Mouse (Mus musculus) midbrain, embryonic 12.5 days (tissue): ENCODE data around the gene Cdc42se2. TPM values are rescaled to one million over a fixed set of nuclear protein-coding genes. Genes with fewer than 3 reads are reported as not detected.

Experiments used
- ATAC-seq: fragments of 200-750 bp; cut with Nextera tagmentation; 2 replicates; pipeline ENCODE4 v1.8.0; 2017; ENCODE audit warnings: low read depth, moderate TSS enrichment, moderate library complexity; ENCODE audit not compliant: low FRiP score
- H3K27ac ChIP-seq: fragments of 300-500 bp; sonication (generic); replicated peaks from 2 replicates; pipeline ENCODE4 v1.5.1; 2016; ENCODE audit warnings: mild to moderate bottlenecking
- H3K27me3 ChIP-seq: fragments of 300-500 bp; sonication (generic); 2 replicates; pipeline ENCODE4 v1.6.1; 2016; ENCODE audit warnings: mild to moderate bottlenecking
- H3K36me3 ChIP-seq: fragments of 300-500 bp; sonication (generic); 2 replicates; pipeline ENCODE4 v1.6.1; 2016
- H3K4me1 ChIP-seq: fragments of 300-500 bp; sonication (generic); 2 replicates; pipeline ENCODE4 v1.6.1; 2016
- H3K4me2 ChIP-seq: fragments of 300-500 bp; sonication (generic); replicated peaks from 2 replicates; pipeline ENCODE4 v1.6.1; 2016; ENCODE audit warnings: mild to moderate bottlenecking, moderate library complexity
- H3K4me3 ChIP-seq: fragments of 300-500 bp; sonication (generic); 2 replicates; pipeline ENCODE4 v1.5.1; 2016; ENCODE audit warnings: mild to moderate bottlenecking
- H3K9ac ChIP-seq: fragments of 300-500 bp; sonication (generic); replicated peaks from 2 replicates; pipeline ENCODE4 v1.6.1; 2016; ENCODE audit warnings: mild to moderate bottlenecking, moderate library complexity
- H3K9me3 ChIP-seq: fragments of 300-500 bp; sonication (generic); 2 replicates; pipeline ENCODE4 v1.6.1; 2016; ENCODE audit warnings: mild to moderate bottlenecking
- WGBS: fragments of 180-500 bp; shearing (Covaris S2); methylation state at CpG from one replicate; pipeline ENCODE4 v1.1.7; 2016; 5-methylcytosine and 5-hydroxymethylcytosine counted together
- polyA plus RNA-seq: library from polyadenylated mRNA; unstranded; fragments of >200 nt; fragmentation: Nextera tagmentation; extraction: Ambion mirVana; gene quantifications from 2 replicates; pipeline ENCODE4 v1.2.1, GENCODE M21; 2016

Cdc42se2 gene
- 251 and 254 TPM in 2 replicates for polyA plus RNA-seq

- WGBS: 4% methylated on average over 56 of the region's 56 CpGs
Observed at GRCm38 (mm10) chr11:54787488-54788474, at the start of gene Cdc42se2. TSS of gene Cdc42se2 (minus strand) at chr11:54787675.

GRCm38 (mm10) chr11:54836106-54836505, 48.6 kb upstream of the Cdc42se2 start:
- ATAC-seq: no peak
- Histone ChIP-seq H3K36me3 (no peaks in the 10 kb centered on the region), H3K4me2 (no peak overlapping the region), H3K27ac (no peak overlapping the region), H3K27me3 (no peaks in the 10 kb centered on the region), H3K4me1 (no peaks in the 10 kb centered on the region), H3K9me3 (no peaks in the 10 kb centered on the region), H3K9ac (no peak overlapping the region), H3K4me3 (no peak overlapping the region)
- 87% methylated on average over 9 of the region's 9 CpGs for WGBS

More at GRCm38 (mm10) chr11:54787488-54788474, at the start of gene Cdc42se2:
- peak; percentile 98 for ATAC-seq
- Histone ChIP-seq H3K9me3 (no peaks in the 10 kb centered on the region), H3K9ac (peak within 1 kb of the TSS; percentile 94), H3K4me1 (peaks cover 30% of the 10 kb centered on the region), H3K27ac (peak within 1 kb of the TSS; percentile 98), H3K4me3 (peak within 1 kb of the TSS; percentile 94), H3K27me3 (no peaks in the 10 kb centered on the region), H3K36me3 (no peaks in the 10 kb centered on the region), H3K4me2 (peak within 1 kb of the TSS; percentile 71)

GRCm38 (mm10) chr11:54834596-54834995, 47.1 kb upstream of the Cdc42se2 start:
- no peak overlapping the region for H3K27ac ChIP-seq
- no peak overlapping the region for H3K4me3 ChIP-seq
- H3K9ac ChIP-seq: no peak overlapping the region
- no peaks in the 10 kb centered on the region for H3K36me3 ChIP-seq
- no peaks in the 10 kb centered on the region for H3K9me3 ChIP-seq
- H3K27me3 ChIP-seq: no peaks in the 10 kb centered on the region
- H3K4me1 ChIP-seq: no peaks in the 10 kb centered on the region
- H3K4me2 ChIP-seq: no peak overlapping the region
- no peak for ATAC-seq
- WGBS: 62% methylated on average over 2 of the region's 2 CpGs

GRCm38 (mm10) chr11:54833833-54834232, 46.4 kb upstream of the Cdc42se2 start:
- Histone ChIP-seq H3K27me3 (no peaks in the 10 kb centered on the region), H3K27ac (no peak overlapping the region), H3K4me3 (no peak overlapping the region), H3K36me3 (no peaks in the 10 kb centered on the region), H3K4me1 (no peaks in the 10 kb centered on the region), H3K4me2 (no peak overlapping the region), H3K9me3 (no peaks in the 10 kb centered on the region), H3K9ac (no peak overlapping the region)
- WGBS: 86% methylated on average over 4 of the region's 4 CpGs
- ATAC-seq: no peak

DNA sequence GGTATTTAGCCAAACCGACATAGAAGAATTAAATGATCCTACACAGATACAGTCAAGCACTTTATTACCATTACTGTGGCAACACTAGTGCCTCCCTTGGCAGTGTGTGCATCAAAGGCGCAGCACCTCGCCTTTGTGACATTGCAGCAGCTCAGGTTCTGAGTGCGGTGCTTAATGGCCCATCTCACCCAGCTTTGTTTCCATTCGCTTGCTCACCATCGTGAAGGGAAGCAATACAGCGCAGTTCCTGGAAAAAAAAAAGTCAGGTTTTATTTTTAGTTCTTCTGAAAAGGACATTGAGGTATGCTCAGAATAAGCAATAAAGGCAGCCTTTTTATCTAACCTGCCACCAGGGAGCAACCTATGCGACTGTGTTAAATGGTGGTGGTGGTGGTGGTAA, 39.3 kb upstream of the Cdc42se2 start:
- no peaks in the 10 kb centered on the region for H3K27me3 ChIP-seq
- no peak overlapping the region for H3K4me2 ChIP-seq
- peaks cover 10% of the 10 kb centered on the region; the same call in 1 of the 2 replicates for H3K9me3 ChIP-seq
- H3K36me3 ChIP-seq: no peaks in the 10 kb centered on the region
- WGBS: 93% methylated on average over 8 of the region's 8 CpGs
- H3K4me1 ChIP-seq: no peaks in the 10 kb centered on the region
- no peak overlapping the region for H3K27ac ChIP-seq
- no peak overlapping the region for H3K4me3 ChIP-seq
- ATAC-seq: no peak
- no peak overlapping the region for H3K9ac ChIP-seq

- Histone ChIP-seq H3K27ac (no peak overlapping the region), H3K4me2 (no peak overlapping the region), H3K36me3 (no peaks in the 10 kb centered on the region), H3K27me3 (no peaks in the 10 kb centered on the region), H3K4me3 (no peak overlapping the region), H3K4me1 (0 out of 2 replicates have a peak, but pooled peaks cover under 1% of the 10 kb centered on the region), H3K9ac (no peak overlapping the region), H3K9me3 (peaks cover 10% of the 10 kb centered on the region; the same call in 1 of the 2 replicates)
- 78% methylated on average over 4 of the region's 4 CpGs for WGBS
- no peak for ATAC-seq
Observed at GRCm38 (mm10) chr11:54825774-54826173, 38.3 kb upstream of the Cdc42se2 start.

DNA sequence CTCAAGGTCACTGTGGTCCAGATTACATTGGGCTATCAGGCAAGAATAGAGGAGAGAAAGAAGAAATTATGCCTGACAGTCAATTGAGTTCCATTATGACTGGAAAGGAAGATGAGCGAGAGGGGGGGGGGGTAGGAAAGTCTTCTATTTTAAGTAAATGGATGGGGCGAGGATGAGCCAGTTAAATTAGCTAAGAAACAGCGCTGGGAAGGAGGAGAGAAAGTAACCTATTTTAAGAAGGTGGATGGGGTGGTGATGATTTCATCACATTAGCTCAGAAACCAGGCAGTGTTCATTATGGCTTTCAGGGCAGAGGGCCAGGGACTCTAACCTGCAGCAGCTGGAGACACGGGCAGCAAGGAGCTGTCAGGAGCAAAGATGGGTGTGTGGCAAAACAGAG, 36.0 kb upstream of the Cdc42se2 start:
- no peak for ATAC-seq
- Histone ChIP-seq H3K4me1 (peaks cover 12% of the 10 kb centered on the region; the same call in 1 of the 2 replicates), H3K4me2 (no peak overlapping the region), H3K27ac (no peak overlapping the region), H3K9ac (no peak overlapping the region), H3K4me3 (no peak overlapping the region), H3K36me3 (no peaks in the 10 kb centered on the region), H3K9me3 (peaks cover 10% of the 10 kb centered on the region; the same call in 1 of the 2 replicates), H3K27me3 (no peaks in the 10 kb centered on the region)
- WGBS: 90% methylated on average over 4 of the region's 4 CpGs

DNA sequence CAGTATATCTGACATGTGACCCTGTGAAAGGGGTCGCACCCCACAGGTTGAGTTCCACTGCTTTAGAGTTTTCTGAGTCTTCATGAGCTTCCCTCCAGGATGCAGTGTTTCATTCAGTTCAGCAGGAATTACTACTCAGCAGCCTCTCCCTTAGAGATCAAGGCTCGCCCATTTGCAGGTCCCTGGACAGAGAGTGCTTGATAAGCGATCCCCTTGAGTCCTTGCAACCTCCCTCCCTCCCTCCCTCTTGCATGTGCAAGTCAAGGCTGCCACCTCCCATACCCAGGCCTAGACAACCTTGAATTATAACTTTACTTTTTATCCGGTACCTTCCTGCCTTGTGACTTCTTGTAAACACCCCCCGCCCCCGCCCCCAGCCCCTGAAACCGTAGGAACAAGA, 32.0 kb upstream of the Cdc42se2 start:
- no peak for ATAC-seq
- WGBS: 68% methylated on average over 7 of the region's 7 CpGs
- H3K27me3 ChIP-seq: no peaks in the 10 kb centered on the region
- H3K36me3 ChIP-seq: no peaks in the 10 kb centered on the region
- no peak overlapping the region for H3K27ac ChIP-seq
- H3K9me3 ChIP-seq: peaks cover 5% of the 10 kb centered on the region; the same call in 1 of the 2 replicates
- no peak overlapping the region for H3K4me2 ChIP-seq
- no peak overlapping the region for H3K4me3 ChIP-seq
- peaks cover 12% of the 10 kb centered on the region; the same call in 1 of the 2 replicates for H3K4me1 ChIP-seq
- H3K9ac ChIP-seq: no peak overlapping the region

DNA sequence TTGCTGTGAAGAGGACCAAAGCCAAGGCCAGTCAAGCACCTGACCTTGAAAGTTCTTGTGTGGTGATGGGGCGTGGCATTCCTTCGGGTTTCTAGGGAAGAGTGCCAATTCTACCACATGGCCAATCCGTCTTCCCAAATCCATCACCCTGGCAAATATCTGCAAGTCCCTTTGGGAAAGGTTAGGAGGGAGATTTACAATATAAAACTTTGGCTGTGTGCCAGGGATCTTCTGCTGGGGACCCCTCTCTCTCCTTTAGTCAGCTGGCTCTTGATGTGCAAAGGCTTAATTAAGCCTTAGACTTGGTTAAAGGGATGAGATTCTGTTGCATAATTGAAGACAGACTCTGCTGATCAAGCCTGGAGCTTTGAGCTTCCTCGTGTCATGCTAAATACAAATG, 30.0 kb upstream of the Cdc42se2 start:
- H3K4me1 ChIP-seq: peaks cover 26% of the 10 kb centered on the region
- H3K9ac ChIP-seq: no peak overlapping the region
- no peaks in the 10 kb centered on the region for H3K27me3 ChIP-seq
- no peak for ATAC-seq
- H3K27ac ChIP-seq: no peak overlapping the region
- no peaks in the 10 kb centered on the region for H3K9me3 ChIP-seq
- no peak overlapping the region for H3K4me3 ChIP-seq
- 74% methylated on average over 4 of the region's 4 CpGs for WGBS
- no peaks in the 10 kb centered on the region for H3K36me3 ChIP-seq
- no peak overlapping the region for H3K4me2 ChIP-seq

GRCm38 (mm10) chr11:54815659-54816058, 28.2 kb upstream of the Cdc42se2 start:
- no peak overlapping the region for H3K27ac ChIP-seq
- no peaks in the 10 kb centered on the region for H3K36me3 ChIP-seq
- H3K27me3 ChIP-seq: no peaks in the 10 kb centered on the region
- H3K9ac ChIP-seq: no peak overlapping the region
- peaks cover 43% of the 10 kb centered on the region for H3K4me1 ChIP-seq
- no peak overlapping the region for H3K4me2 ChIP-seq
- ATAC-seq: no peak
- H3K4me3 ChIP-seq: no peak overlapping the region
- H3K9me3 ChIP-seq: no peaks in the 10 kb centered on the region

- WGBS: 21% methylated on average over 8 of the region's 8 CpGs
Observed at GRCm38 (mm10) chr11:54812812-54813516, 25.5 kb upstream of the Cdc42se2 start.

DNA sequence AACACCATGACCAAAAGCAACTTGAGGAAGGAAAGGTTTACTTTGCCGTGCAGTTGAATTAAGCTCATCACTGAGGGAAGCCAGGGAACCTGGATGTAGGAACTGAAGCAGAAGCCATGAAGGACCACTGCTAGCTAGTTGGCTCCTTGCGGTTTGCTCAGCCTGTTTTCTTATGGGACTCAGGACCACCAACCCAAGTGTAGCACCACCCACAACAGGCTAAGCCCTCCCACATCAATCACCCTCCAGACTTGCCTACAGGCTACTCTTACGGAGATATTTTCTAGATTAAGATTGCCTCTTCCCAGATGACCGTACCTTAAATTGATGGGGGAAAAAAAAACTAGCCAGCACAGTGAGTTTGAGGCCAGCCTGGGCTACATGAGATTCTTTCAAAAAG, 24.8 kb upstream of the Cdc42se2 start:
- Histone ChIP-seq H3K27ac (peak overlapping the region; percentile 86), H3K9me3 (no peaks in the 10 kb centered on the region), H3K4me2 (0 out of 2 replicates have a peak overlapping the region, but pooled peaks have one; percentile 19), H3K36me3 (no peaks in the 10 kb centered on the region), H3K27me3 (no peaks in the 10 kb centered on the region), H3K9ac (no peak overlapping the region), H3K4me1 (peaks cover 33% of the 10 kb centered on the region), H3K4me3 (no peak overlapping the region)
- WGBS: 28% methylated on average over 4 of the region's 4 CpGs
- ATAC-seq: peak; percentile 69

More at GRCm38 (mm10) chr11:54812812-54813516, 25.5 kb upstream of the Cdc42se2 start:
- Histone ChIP-seq H3K4me3 (no peak overlapping the region), H3K27me3 (no peaks in the 10 kb centered on the region), H3K9me3 (no peaks in the 10 kb centered on the region), H3K9ac (no peak overlapping the region), H3K4me2 (peak overlapping the region; percentile 19; the same call in 1 of the 2 replicates), H3K36me3 (no peaks in the 10 kb centered on the region), H3K4me1 (peaks cover 33% of the 10 kb centered on the region), H3K27ac (peak overlapping the region; percentile 86)
- ATAC-seq: peak; percentile 89
